Mouse (Mus musculus) kidney, postnatal 10 days (tissue): ENCODE results near the gene Prrx2.

ENCODE experiments used
- DNase-seq: peaks from one replicate; pipeline ENCODE4 v3.0.0; 2021; ENCODE audit warnings: mixed read lengths

Gene Prrx2

DNA sequence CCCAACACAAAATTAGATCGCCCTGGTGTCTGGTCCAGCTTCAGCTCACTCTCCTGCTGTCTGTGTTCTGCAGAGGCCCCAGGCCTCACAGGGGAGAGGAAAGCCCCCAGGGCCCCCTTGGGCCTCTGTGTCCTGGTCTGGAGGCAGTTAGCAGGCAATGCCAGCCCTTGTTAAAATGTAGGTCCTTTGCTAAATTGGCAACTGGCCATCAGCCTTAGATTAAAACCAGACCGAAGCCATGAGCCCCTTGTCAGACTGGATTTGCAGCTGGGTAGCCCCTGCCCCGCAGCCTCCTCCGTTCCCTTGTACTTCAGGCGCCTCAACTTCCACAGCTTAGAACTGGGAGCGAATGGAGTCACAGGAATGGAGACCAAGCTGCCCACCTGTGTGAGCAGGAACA is 37.9 kb downstream of the Prrx2 start:
- DNase-seq: peak; percentile 7

DNA sequence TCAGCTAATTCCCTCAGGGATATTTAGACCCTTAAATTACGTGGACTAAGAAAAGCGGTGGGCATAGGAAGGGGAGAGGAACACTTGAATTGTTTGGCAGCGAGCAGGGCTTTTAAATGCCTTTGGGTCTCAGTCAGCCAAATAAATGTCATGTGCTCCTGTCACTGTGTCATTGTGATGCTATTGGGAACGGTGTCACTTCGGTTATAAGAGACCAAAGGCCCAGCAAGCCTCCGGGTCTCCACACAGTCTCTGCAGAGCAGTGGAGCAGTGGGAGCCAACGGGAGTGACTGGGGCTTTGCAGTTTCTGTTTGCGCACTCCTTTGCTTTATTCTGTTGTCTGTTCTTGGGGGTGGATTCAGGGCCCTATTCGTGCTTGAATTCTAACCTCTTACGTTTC is 39.7 kb downstream of the Prrx2 start:
- DNase-seq: no peak

DNA sequence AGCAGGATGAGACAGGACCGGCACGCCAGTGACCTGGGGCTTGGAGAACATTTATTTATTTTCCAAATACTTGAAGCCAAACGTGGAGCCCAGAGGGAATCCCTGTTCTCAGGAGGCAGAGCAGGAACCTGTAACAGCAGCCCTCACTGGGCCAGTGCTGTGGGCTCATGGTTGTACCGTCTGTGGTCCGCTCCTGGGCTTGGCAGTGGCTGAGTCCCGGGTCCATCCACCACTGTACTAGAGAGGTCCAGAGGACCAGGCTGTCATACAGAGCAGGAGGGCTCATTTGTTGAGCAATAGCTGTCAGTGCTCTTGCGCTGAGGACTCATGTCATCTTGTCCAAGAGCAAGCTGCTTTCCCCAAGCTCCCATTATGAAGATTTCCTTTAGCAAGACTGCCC is 40.3 kb downstream of the Prrx2 start:
- DNase-seq: no peak

DNA sequence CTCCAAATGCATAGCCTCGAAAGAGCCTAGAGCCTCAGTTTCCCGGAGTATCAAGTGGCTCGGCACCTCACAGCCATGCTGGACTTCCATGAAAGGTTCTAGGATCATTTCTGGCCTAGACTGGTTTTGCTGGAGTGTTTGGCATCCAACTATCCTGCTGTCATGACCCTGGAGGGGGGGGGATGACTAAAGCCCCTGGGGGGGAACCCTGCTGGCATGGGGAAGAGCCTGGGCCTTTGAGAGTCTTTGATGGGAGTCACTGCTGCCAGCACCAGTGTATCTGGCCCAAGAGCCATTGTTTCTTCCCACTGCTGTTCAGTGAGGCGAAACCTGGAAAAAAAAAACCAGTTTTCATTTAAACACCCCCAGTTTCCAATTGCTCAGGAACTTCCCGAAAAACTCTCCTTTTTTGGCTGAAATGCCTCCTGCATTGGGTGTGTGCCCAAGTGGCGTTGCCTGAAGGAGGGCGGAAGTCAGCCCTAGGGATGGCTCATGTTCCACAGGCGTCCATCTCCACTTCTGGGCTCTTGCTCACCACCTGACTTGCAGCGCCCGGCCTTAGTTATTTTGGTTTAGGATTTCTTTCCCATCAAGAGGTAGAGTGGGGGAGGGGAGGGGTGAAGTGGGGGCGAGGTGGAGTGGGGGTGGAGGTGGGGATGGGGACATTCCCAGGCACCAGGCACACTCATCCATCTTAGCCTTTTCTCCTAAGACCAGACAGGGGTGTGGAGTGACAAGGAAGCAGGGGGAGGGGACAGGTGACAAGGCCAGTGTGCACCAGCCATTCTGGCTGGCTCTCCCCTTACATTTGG is 41.1 kb downstream of the Prrx2 start:
- no peak for DNase-seq

DNA sequence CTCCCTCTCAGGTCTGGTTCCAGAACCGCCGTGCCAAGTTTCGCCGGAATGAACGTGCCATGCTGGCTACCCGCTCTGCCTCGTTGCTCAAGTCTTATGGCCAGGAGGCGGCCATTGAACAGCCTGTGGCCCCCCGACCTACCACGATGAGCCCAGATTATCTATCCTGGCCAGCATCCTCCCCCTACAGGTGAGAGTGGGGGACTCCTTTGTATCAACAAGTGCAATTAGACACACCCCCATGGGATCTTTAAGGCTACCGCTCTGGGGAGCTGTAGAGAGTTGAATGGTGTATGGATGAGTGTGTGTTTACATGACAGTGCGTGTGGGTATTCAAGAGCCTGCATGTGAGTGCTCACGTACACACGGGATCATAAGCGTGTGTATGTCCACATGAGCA is 44.7 kb downstream of the Prrx2 start:
- no peak for DNase-seq

DNA sequence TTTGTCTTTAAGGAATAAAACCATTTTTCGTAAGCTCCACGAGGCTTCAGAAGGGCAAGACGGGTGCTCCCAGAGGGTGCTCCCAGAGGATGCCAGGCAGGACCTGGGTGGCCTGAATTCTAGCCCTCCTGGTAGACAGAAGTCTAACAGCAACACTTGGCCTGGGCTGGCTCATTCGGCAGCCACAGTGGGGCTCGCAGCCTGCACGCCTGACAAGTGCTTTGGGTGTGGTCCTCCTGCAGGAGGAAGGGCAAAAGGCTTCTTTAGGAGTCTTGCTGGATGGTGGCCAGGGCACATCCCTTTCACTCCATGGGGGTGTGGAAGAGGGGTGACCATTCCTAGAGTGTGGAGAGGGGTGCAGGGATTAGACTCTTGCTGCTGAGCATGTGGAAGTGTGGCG is 46.4 kb downstream of the Prrx2 start:
- DNase-seq: no peak

DNA sequence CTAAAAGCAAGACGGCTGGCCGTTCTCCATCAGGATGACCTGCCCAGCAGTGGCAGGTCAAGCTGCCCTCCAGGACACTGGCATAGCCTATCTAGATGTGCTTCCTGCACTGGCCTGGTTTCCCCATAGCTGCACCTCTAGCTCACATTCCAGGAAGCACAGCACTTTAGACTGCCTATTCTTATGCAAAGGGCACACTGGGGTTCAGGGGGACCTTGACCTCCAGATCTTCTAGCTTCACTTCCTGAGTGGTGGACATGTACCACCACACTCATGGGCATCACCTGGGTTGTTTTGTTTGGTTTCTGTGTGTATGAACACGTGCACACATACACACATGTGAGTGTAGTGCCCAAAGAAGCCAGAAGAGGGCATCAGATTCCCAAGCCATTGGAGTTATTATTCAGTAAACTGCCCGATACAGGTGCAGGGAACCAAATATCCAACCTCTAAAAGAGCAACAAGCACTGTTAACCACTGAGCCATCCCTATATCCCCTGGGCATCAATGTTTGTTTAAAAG is 50.1 kb downstream of the Prrx2 start:
- DNase-seq: no peak

DNA sequence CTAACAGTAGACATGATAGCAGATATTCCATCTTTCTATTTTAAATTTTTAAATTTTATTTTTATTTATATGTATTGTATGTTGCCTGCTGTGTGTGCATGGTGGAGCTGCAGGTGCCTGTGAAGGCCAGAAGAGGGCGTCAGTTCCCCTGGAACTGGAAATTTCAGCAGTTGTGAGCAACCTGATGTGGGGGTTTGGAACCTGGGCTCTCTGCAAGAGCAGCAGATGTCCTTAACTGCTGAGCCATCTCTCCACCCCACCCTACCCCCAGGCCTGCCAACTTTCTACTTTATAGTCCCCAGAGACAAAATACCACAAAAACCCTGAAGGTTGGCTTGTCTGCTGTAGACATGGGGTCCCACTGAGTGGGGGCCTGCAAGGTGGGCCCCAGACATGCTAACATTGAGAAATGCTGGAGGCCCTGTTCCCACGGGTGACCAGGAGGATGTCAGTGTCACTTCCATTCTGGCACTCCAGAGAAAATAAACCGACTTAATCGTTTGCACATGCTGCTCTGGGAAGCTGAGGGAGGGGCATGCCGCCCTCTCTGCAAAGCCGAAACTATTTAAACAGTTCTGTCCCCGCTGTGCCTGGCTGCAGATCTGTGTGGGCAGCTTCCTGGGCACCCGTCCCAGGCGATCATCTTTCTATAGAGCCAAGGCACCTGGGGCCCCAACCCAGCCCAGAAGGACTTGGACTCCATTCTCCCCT is 50.8 kb downstream of the Prrx2 start:
- DNase-seq: no peak

DNA sequence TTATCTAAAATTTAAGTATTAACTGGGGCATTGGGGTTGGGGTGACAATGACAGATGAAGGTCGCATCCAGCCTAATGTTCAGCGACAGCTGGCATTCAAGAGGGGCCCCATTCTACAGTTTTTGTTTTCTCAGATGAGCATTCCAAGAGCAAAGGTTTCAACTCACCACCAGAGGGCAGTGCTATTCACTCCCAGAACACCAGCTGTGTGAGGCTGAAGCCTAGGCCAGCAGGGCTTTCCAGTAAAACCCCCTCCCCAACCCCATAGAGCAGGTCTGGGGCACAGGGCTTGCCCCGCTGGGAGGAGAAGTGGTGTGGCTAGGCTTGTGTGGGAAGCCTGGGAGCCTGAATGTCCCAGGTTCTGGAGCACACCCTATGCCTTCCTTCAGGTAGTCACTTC is 56.2 kb downstream of the Prrx2 start:
- DNase-seq: peak; percentile 73

DNA sequence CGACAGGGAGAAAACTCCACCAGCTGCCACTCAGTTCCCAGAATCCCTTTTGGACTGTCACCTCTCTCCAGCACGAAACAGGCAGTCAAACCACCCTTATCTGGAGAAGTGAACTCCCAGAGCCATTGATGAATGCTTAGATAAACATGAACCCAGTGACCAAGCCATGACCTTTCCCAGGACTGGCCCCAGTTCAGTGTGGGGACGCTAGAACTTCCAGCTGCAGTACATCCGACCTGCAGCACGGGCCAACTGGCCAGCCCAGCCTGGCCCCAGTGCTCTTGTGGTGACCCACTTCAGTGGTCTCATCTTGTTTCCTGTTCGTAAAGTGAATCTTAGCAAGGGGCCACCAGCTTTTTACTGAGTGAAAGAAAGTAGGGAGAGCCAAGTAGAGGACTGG is 58.6 kb downstream of the Prrx2 start:
- DNase-seq: peak; percentile 80

DNA sequence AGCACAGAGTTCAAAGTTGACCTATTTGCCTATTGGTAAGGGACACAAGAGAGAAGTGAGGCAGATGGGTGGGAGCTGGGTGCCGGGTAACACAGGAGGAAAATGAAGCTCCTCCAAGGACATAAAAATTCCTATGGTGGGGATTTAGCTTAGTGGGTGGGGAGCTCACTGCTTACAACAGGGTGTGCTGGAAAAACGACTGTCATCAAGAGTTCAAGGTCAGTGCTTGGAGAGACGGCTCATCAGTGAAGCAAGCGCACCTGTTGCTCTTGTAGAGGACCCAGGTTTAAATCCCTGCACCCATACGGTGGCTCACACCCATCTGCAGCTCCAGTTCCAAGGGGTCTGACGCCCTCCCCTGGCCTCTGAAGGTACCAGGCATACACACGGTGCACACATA is 59.2 kb downstream of the Prrx2 start:
- no peak for DNase-seq

DNA sequence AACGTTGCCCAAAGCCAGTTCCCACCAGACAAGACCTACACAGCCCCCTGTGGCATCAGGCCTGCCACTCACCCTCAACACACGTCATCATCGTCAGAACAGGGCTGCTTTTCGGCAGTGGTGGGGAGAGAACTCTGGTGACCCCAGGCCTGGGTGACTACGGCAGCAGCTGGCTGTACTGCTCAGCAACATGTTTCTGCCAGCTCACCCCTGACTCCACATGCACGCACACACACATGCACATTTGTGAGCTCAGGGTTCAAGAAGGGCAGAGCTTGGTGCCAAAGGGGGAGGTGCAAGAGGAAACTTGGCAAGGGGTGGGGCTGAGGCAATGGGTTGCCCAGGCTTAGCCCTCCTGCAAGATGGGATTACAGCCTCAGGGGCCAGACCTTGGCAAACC is 62.5 kb downstream of the Prrx2 start:
- DNase-seq: no peak

DNA sequence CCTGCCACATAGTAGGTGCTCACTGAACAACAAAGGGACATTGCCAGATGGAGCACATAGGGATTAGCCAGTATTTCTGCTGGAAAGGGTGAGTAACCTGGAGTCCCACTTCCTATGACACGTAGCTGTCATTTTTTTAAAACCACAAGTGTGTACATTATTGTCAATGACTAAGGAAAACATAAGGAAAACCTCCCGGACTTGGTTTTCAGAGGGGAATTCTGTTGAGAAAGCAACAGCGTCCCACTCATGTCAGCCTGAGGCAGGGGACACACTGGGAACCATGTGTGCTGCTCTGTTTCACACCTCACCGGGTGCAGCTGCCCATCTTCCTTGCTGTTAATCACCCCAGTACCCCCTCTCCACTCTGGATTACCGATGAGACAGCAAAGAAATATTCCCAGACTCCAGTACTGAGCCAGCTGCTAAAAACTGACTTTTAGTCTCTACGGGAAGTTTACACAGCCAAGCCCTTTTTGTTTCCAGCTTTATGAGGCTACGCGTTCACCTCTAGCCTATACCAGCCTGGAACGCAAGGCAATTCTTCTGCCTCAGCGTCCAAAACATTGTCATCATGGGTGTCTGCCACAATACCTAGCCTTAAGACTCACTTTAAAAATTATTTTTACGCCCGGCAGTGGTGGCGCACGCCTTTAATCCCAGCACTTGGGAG is 64.8 kb downstream of the Prrx2 start:
- no peak for DNase-seq

DNA sequence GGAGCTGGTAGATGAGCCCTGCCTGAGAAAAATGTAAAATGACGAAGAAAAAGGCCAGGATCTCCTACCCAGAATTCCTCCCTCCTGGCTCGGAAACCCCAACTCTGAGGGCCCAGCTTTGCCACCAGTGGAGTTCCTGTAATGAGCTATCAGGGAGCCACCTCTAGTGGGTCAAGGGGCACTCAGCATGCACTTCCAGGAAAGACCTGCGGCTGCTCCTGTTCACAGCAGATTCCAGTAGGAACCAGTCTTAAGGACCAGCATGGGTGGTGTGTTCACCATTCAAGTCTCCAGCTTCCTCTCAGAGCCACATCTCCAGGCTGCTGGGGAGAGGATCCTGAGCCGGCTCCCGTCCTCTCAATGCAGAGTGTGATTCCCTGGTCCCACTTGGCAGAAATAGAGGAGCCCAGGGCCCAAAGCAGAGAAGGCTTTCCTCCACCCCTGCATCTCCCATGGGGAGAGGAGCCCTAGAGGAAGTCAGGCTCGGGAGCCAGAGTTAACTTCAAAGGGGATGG is 66.9 kb downstream of the Prrx2 start:
- DNase-seq: no peak

DNA sequence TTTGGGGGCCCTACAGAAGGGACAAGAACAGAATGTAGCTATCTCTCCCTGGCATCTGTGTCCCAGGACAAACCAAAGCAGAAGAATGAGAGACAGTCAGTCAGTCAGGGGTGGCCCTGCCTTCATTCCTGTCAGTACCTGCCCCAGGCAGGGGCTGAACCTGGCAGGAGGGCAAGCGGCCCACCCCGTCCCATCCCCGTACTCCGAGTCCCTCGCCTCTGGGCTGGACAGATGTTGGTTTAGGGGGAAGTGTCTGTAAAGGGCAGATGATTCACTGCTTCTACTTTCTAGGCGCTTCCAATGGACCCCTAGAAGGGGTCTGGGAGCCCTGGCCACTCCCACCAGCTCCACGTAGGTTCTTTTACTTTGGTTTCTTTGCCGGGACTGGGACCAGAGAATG is 67.5 kb downstream of the Prrx2 start:
- no peak for DNase-seq

DNA sequence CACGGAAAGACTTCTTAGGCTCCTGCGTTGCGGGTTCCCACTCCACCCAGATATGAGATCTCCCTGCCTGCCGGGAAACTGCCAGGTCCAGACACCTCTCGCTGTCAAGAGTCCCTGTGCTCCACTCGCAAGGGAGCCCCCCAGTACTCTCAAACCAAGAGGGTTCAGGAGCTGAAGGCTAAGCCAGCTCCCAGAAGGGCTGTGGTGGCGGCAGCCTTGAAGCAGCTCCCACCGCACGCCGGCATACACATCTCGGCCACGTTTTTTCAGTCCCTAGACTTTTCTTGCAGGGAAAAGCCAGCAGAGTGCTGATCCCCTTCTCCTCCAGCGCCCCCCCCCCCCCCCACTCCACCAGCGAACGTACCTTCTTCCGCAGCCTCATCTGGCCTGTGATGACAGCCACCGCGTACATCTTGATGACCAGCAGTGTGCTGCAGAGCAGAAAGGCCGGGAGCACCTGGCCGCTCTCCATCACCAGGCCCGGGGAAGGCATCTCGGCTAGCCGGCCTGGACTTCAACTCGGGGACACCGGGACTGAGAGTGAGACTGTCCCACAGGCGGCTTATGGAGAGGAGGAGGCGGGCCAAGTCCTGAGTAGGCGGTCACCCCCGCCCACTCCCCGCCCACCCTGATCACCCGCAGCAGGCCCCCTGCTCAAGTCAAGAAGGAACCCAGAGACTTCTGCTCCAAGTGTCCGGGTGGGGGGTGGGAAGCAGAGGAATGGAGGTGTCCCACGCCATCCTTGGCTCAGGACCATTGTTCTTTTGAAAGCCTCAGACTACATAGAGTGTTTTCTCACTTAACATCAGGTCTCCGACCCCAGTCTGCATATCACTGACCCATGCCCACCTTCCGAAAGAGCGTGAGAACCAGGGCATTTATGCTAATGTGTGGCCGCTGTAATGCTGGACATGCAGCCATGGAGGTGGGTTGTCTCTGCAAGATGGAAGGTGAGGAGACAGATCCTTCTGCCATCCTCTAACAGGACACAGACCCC is 68.3 kb downstream of the Prrx2 start:
- peak; percentile 73 for DNase-seq

DNA sequence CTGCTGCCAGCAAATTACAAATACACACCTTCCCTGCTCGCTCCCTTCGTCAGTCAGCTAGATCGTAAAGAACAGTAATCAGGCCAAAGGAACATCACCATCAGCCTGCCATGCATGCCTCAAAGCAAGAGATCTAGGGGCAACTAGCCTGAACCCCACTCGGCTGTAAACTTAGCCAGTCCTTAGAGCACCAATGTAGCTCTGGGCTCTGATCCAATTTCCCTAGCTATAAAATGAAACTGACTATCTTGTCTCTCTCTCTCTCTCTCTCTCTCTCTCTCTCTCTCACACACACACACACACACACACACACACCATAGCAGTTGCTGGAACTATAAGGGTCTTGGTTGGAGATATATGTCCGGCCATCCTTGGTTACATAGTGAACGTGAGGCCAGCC is 69.5 kb downstream of the Prrx2 start:
- DNase-seq: no peak

DNA sequence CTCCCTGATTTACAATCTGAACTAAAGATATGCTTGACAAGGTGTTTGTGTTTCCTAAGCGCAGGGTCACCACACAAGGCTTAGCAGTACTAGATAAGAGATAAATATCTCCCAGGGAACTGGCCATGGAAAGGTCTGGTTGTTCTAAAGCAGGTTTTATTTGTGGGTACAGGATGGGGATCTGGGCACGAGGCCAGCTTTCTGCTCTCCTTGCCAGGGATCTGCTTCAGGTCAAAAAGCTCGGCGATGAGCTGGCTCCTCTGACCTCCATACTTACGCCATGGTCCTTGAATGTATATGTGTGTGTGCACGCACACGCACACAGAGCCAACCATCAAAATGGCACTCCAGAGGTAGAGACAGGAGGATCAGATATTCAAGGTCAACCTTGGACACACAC is 70.2 kb downstream of the Prrx2 start:
- DNase-seq: no peak

DNA sequence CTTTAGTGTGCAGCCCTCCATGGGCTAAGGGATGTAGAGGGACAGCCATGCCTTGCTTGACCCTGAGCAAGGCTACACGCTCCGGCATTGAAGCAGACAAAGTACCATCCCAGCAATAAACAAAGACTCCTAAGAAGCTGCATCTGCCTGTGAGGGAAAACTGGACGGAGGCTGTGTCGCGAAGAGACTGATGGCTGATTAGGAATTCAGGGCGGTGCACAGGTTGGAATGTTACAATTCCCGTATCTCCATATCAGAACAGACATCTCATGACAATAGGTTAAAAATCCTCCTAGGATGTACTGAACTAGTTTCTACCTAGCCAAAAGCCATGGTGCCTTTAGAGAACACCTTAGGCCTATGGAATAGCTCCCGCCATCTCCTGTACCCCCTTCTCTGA is 71.1 kb downstream of the Prrx2 start:
- no peak for DNase-seq

DNA sequence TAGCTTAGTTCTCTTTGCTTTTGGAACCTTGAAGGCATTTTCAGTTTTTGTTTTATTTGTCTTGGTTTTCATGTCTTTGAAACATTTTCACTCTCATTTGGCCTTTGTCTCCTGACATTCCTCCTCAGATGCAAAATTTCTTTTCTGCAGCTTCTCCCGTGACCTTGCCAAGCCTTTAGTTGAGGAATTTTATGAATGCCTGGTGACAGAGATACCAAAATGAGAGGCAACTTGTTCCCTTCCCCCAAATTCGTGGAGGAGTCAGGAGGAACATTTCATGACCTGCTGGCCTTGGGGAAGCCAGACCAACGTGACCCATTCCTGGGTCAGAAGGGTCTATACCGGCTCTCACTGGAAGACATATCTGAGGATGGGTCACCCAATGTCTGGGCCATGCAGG is 71.9 kb downstream of the Prrx2 start:
- DNase-seq: no peak

DNA sequence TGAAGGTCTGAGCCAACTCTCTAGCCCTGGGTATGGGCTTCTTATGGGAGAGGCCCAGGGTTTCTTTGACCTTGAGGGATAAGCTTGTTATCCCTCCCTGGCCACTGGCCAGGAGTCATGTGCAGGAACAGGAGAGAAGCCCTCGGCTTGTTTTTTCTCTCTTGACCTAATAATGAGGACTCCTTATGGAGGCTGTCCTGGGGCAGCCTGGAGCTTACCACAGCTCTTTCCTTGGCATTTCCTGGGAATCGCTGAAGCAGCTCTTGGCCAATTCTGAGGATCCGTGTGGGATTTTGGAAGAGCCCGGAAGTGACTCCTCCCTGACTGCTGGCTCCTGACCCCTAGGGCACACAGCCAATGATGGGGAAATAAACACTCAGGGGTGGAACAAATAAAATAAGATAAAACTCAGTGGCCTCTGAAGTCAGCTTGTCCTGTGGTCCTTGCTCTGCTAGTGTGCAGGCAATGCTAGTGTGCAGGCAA is 77.6 kb downstream of the Prrx2 start:
- peak; percentile 87 for DNase-seq

DNA sequence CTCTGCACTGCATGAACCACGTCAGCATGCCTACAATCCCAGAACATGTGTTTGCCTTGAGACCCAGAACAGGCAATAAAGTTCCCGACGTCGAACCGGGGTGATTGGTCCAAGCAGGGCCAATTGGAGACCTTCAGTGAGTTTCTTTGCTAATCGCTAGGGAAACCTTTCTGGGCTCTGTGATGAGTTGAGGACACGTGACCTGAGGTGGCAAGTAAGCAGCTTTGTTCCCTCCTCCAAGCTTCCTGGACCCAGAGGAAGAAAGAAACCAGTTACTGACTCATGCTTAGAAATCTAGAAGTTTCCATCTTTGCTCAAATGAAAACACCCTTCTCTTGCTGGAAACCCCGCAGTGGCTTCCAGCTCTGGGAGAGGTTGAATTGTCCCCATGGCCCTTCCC is 78.2 kb downstream of the Prrx2 start:
- DNase-seq: no peak
